Mouse (Mus musculus) heart, embryonic 15.5 days (tissue): Measurements from ENCODE around the gene Pank2. TPM values are rescaled to one million over a fixed set of nuclear protein-coding genes. Genes with fewer than 3 reads are reported as not detected.

ENCODE experiments used
- ATAC-seq: fragments of 200-750 bp; cut with Nextera tagmentation; replicated peaks from 2 replicates; pipeline ENCODE4 v1.8.0; 2017; ENCODE audit warnings: low read depth, moderate TSS enrichment; ENCODE audit not compliant: insufficient number of reproducible peaks, insufficient read depth, low FRiP score
- H3K27ac ChIP-seq: fragments of 300-500 bp; sonication (generic); 2 replicates; pipeline ENCODE4 v1.5.1; 2015; ENCODE audit warnings: mild to moderate bottlenecking, inconsistent platforms
- H3K27me3 ChIP-seq: fragments of 300-500 bp; sonication (generic); 2 replicates; pipeline ENCODE4 v1.6.1; 2015; ENCODE audit warnings: inconsistent platforms
- H3K36me3 ChIP-seq: fragments of 300-500 bp; sonication (generic); 2 replicates; pipeline ENCODE4 v1.6.1; 2015; ENCODE audit warnings: mild to moderate bottlenecking, inconsistent platforms
- H3K4me1 ChIP-seq: fragments of 300-500 bp; sonication (generic); replicated peaks from 2 replicates; pipeline ENCODE4 v1.6.1; 2015; ENCODE audit warnings: inconsistent platforms
- H3K4me2 ChIP-seq: fragments of 300-500 bp; sonication (generic); 2 replicates; pipeline ENCODE4 v1.6.1; 2015; ENCODE audit warnings: inconsistent platforms, mild to moderate bottlenecking, moderate library complexity
- H3K4me3 ChIP-seq: fragments of 300-500 bp; sonication (generic); 2 replicates; pipeline ENCODE4 v1.5.1; 2015; ENCODE audit warnings: mild to moderate bottlenecking, inconsistent platforms
- H3K9ac ChIP-seq: fragments of 300-500 bp; sonication (generic); 2 replicates; pipeline ENCODE4 v1.6.1; 2015; ENCODE audit warnings: mild to moderate bottlenecking, inconsistent platforms
- H3K9me3 ChIP-seq: fragments of 300-500 bp; sonication (generic); replicated peaks from 2 replicates; pipeline ENCODE4 v1.6.1; 2016; ENCODE audit warnings: inconsistent platforms
- WGBS: fragments of 180-500 bp; shearing (Covaris S2); methylation state at CpG from one replicate; pipeline ENCODE4 v1.1.7; 2015; ENCODE audit warnings: mixed read lengths; 5-methylcytosine and 5-hydroxymethylcytosine counted together
- polyA plus RNA-seq: library from polyadenylated mRNA; unstranded; fragments of >200 nt; fragmentation: Nextera tagmentation; extraction: Ambion mirVana; gene quantifications from 2 replicates; pipeline ENCODE4 v1.2.1, GENCODE M21; 2015

Gene Pank2
- polyA plus RNA-seq, 1 experiment from 2014 or later = 24.4 TPM

- Histone ChIP-seq H3K4me1 (peaks cover 22% of the 10 kb centered on the region), H3K4me3 (peak within 1 kb of the TSS; percentile 75), H3K9me3 (no peaks in the 10 kb centered on the region), H3K4me2 (peak within 1 kb of the TSS; percentile 91), H3K36me3 (no peaks in the 10 kb centered on the region), H3K27ac (peak within 1 kb of the TSS; percentile 84), H3K27me3 (no peaks in the 10 kb centered on the region), H3K9ac (peak within 1 kb of the TSS; percentile 82)
- 12% methylated on average over 29 of the region's 29 CpGs for WGBS
- ATAC-seq = peak; percentile 100
These were observed 28.8 kb upstream of the Pank2 start, which contains the start of gene Mavs for GRCm38 (mm10) chr2:131233307-131234126. Gene Mavs (plus strand): TSS chr2:131234063.

GRCm38 (mm10) chr2:131234127-131234650 lies 28.1 kb upstream of the Pank2 start:
- no peaks in the 10 kb centered on the region for H3K27me3 ChIP-seq
- 6% methylated on average over 28 of the region's 28 CpGs for WGBS

GRCm38 (mm10) chr2:131234970-131235635 lies 27.2 kb upstream of the Pank2 start:
- WGBS = 63% methylated on average over 7 of the region's 7 CpGs
- H3K27ac ChIP-seq = no peak overlapping the region
- H3K4me1 ChIP-seq = peaks cover 22% of the 10 kb centered on the region
- H3K9ac ChIP-seq = peak overlapping the region; percentile 82; the same call in 1 of the 2 replicates
- no peaks in the 10 kb centered on the region for H3K27me3 ChIP-seq
- H3K36me3 ChIP-seq = peaks cover 10% of the 10 kb centered on the region; the same call in 1 of the 2 replicates
- peak overlapping the region; percentile 91 for H3K4me2 ChIP-seq
- H3K9me3 ChIP-seq = no peaks in the 10 kb centered on the region
- ATAC-seq = no peak
- peak overlapping the region; percentile 75 for H3K4me3 ChIP-seq

More at GRCm38 (mm10) chr2:131234127-131234650, 28.1 kb upstream of the Pank2 start:
- Histone ChIP-seq H3K9me3 (no peaks in the 10 kb centered on the region), H3K4me3 (peak overlapping the region; percentile 75), H3K27ac (peak overlapping the region; percentile 84), H3K36me3 (peaks cover 1% of the 10 kb centered on the region; the same call in 1 of the 2 replicates), H3K4me2 (peak overlapping the region; percentile 91), H3K9ac (peak overlapping the region; percentile 82), H3K4me1 (peaks cover 22% of the 10 kb centered on the region)
- peak; percentile 33; the same call in 1 of the 2 replicates for ATAC-seq

- H3K4me1 ChIP-seq = no peaks in the 10 kb centered on the region
- H3K27me3 ChIP-seq = no peaks in the 10 kb centered on the region
- no peaks in the 10 kb centered on the region for H3K9me3 ChIP-seq
- no peak overlapping the region for H3K9ac ChIP-seq
- H3K27ac ChIP-seq = no peak overlapping the region
- no peak for ATAC-seq
- H3K4me2 ChIP-seq = no peak overlapping the region
- peaks cover 73% of the 10 kb centered on the region for H3K36me3 ChIP-seq
- H3K4me3 ChIP-seq = no peak overlapping the region
These were observed 20.1 kb upstream of the Pank2 start for GRCm38 (mm10) chr2:131242180-131242579.

- H3K4me1 ChIP-seq = no peaks in the 10 kb centered on the region
- no peak overlapping the region for H3K9ac ChIP-seq
- H3K27me3 ChIP-seq = no peaks in the 10 kb centered on the region
- ATAC-seq = no peak
- 54% methylated on average over 7 of the region's 7 CpGs for WGBS
- no peaks in the 10 kb centered on the region for H3K9me3 ChIP-seq
- peaks cover 79% of the 10 kb centered on the region for H3K36me3 ChIP-seq
- H3K4me3 ChIP-seq = no peak overlapping the region
- H3K27ac ChIP-seq = no peak overlapping the region
- H3K4me2 ChIP-seq = no peak overlapping the region
These were observed 19.4 kb upstream of the Pank2 start for GRCm38 (mm10) chr2:131242929-131243328.

- peak overlapping the region; percentile 22 for H3K4me2 ChIP-seq
- H3K9ac ChIP-seq = no peak overlapping the region
- H3K4me3 ChIP-seq = no peak overlapping the region
- H3K27me3 ChIP-seq = no peaks in the 10 kb centered on the region
- WGBS = 8% methylated on average over 7 of the region's 7 CpGs
- H3K4me1 ChIP-seq = peaks cover 18% of the 10 kb centered on the region
- H3K36me3 ChIP-seq = no peaks in the 10 kb centered on the region
- peak; percentile 82 for ATAC-seq
- no peaks in the 10 kb centered on the region for H3K9me3 ChIP-seq
- peak overlapping the region; percentile 75 for H3K27ac ChIP-seq
These were observed 8.5 kb upstream of the Pank2 start for GRCm38 (mm10) chr2:131253681-131254328.

GRCm38 (mm10) chr2:131254329-131254713 lies 8.0 kb upstream of the Pank2 start:
- no peaks in the 10 kb centered on the region for H3K36me3 ChIP-seq
- no peaks in the 10 kb centered on the region for H3K27me3 ChIP-seq
- peak overlapping the region; percentile 75 for H3K27ac ChIP-seq
- 0 out of 2 replicates have a peak, but pooled peaks have one; percentile 25 for ATAC-seq
- peaks cover 15% of the 10 kb centered on the region for H3K4me1 ChIP-seq
- H3K9ac ChIP-seq = no peak overlapping the region
- H3K9me3 ChIP-seq = no peaks in the 10 kb centered on the region
- no peak overlapping the region for H3K4me3 ChIP-seq
- WGBS = 55% methylated on average over 2 of the region's 2 CpGs
- H3K4me2 ChIP-seq = peak overlapping the region; percentile 22

- H3K9ac ChIP-seq = no peak overlapping the region
- ATAC-seq = no peak
- no peaks in the 10 kb centered on the region for H3K27me3 ChIP-seq
- no peaks in the 10 kb centered on the region for H3K36me3 ChIP-seq
- no peak overlapping the region for H3K27ac ChIP-seq
- H3K4me2 ChIP-seq = no peak overlapping the region
- no peak overlapping the region for H3K4me3 ChIP-seq
- peaks cover 23% of the 10 kb centered on the region for H3K4me1 ChIP-seq
- no peaks in the 10 kb centered on the region for H3K9me3 ChIP-seq
- 81% methylated on average over 3 of the region's 3 CpGs for WGBS
These were observed 6.6 kb upstream of the Pank2 start for GRCm38 (mm10) chr2:131255738-131256137.

GRCm38 (mm10) chr2:131258693-131259092 lies 3.6 kb upstream of the Pank2 start:
- ATAC-seq = no peak
- Histone ChIP-seq H3K36me3 (no peaks in the 10 kb centered on the region), H3K4me2 (no peak overlapping the region), H3K27me3 (no peaks in the 10 kb centered on the region), H3K4me1 (peaks cover 29% of the 10 kb centered on the region), H3K4me3 (no peak overlapping the region), H3K9ac (no peak overlapping the region), H3K27ac (no peak overlapping the region), H3K9me3 (no peaks in the 10 kb centered on the region)
- WGBS = 81% methylated on average over 8 of the region's 8 CpGs

- peak overlapping the region; percentile 50; the same call in 1 of the 2 replicates for H3K27ac ChIP-seq
- peak overlapping the region; percentile 21 for H3K4me2 ChIP-seq
- H3K4me3 ChIP-seq = no peak overlapping the region
- H3K4me1 ChIP-seq = peaks cover 37% of the 10 kb centered on the region
- no peaks in the 10 kb centered on the region for H3K36me3 ChIP-seq
- no peak for ATAC-seq
- H3K9ac ChIP-seq = no peak overlapping the region
- no peaks in the 10 kb centered on the region for H3K27me3 ChIP-seq
- no peaks in the 10 kb centered on the region for H3K9me3 ChIP-seq
- 20% methylated on average over 9 of the region's 9 CpGs for WGBS
These were observed 1.6 kb upstream of the Pank2 start for GRCm38 (mm10) chr2:131260544-131261307.
